Mouse (Mus musculus) hindbrain, postnatal 0 days (tissue): Measurements from ENCODE around the gene Slc6a6. TPM values are rescaled to one million over a fixed set of nuclear protein-coding genes. Genes with fewer than 3 reads are reported as not detected.

ENCODE experiments used
- ATAC-seq: fragments of 200-750 bp; cut with Nextera tagmentation; 2 replicates; pipeline ENCODE4 v1.8.0; 2017; ENCODE audit warnings: mild to moderate bottlenecking, moderate TSS enrichment, moderate library complexity
- DNase-seq: peaks from one replicate; pipeline ENCODE4 v3.0.0-alpha.2; 2015; ENCODE audit warnings: low spot score
- H3K27ac ChIP-seq: fragments of 300-500 bp; sonication (generic); 2 replicates; pipeline ENCODE4 v1.5.1; 2014; ENCODE audit warnings: mild to moderate bottlenecking
- H3K27me3 ChIP-seq: fragments of 300-500 bp; sonication (generic); 2 replicates; pipeline ENCODE4 v1.6.1; 2014; ENCODE audit warnings: low read length, mixed read lengths; ENCODE audit not compliant: insufficient read depth
- H3K36me3 ChIP-seq: fragments of 300-500 bp; sonication (generic); 2 replicates; pipeline ENCODE4 v1.6.1; 2014; ENCODE audit warnings: low read length, mixed read lengths; ENCODE audit not compliant: insufficient read depth
- H3K4me1 ChIP-seq: fragments of 300-500 bp; sonication (generic); 2 replicates; pipeline ENCODE4 v1.6.1; 2014; ENCODE audit warnings: antibody characterized with exemption, low read length, mixed read lengths; ENCODE audit not compliant: insufficient read depth
- H3K4me2 ChIP-seq: fragments of 300-500 bp; sonication (generic); 2 replicates; pipeline ENCODE4 v1.6.1; 2014; ENCODE audit warnings: low read depth, mild to moderate bottlenecking, low read length, moderate library complexity, mixed read lengths
- H3K4me3 ChIP-seq: fragments of 300-500 bp; sonication (generic); 2 replicates; pipeline ENCODE4 v1.5.1; 2014; ENCODE audit warnings: low read length
- H3K9ac ChIP-seq: fragments of 300-500 bp; sonication (generic); replicated peaks from 2 replicates; pipeline ENCODE4 v1.6.1; 2014; ENCODE audit warnings: mild to moderate bottlenecking, low read length, moderate library complexity, mixed read lengths
- H3K9me3 ChIP-seq: fragments of 300-500 bp; sonication (generic); 2 replicates; pipeline ENCODE4 v1.6.1; 2016; ENCODE audit warnings: low read length, mixed read lengths
- CTCF ChIP-seq: IDR thresholded peaks from 2 replicates; pipeline ENCODE4 v1.5.1; 2016; ENCODE audit warnings: antibody characterized with exemption, control low read depth, low read depth
- WGBS: fragments of 180-500 bp; shearing (Covaris S2); extraction: QIAGEN DNeasy Blood & Tissue Kit; methylation state at CpG from one replicate; pipeline ENCODE4 v1.1.7; 2014; 5-methylcytosine and 5-hydroxymethylcytosine counted together
- polyA plus RNA-seq: library from polyadenylated mRNA; unstranded; fragments of >200 nt; fragmentation: Nextera tagmentation; extraction: Ambion mirVana; gene quantifications from 2 replicates; pipeline ENCODE4 v1.2.1, GENCODE M21; 2015
- total RNA-seq: library from RNA; depleted of rRNA; stranded (reverse); fragments of >200 nt; gene quantifications from 2 replicates; pipeline ENCODE4 v1.2.3, GENCODE M21; 2014

Slc6a6 gene
- total and polyA plus RNA-seq, 2 experiments from 2014 or later: 78.2 to 119 TPM

- Histone ChIP-seq H3K27me3 (no peaks in the 10 kb centered on the region), H3K9ac (no peak overlapping the region), H3K27ac (no peak overlapping the region), H3K9me3 (no peaks in the 10 kb centered on the region), H3K4me2 (no peak overlapping the region), H3K4me1 (peaks cover 25% of the 10 kb centered on the region), H3K36me3 (no peaks in the 10 kb centered on the region), H3K4me3 (no peak overlapping the region)
- no peak for TF ChIP-seq CTCF
- DNase-seq (no peak), ATAC-seq (no peak)
- WGBS: 85% methylated on average over 4 of the region's 4 CpGs
These were observed 2.0 kb upstream of the Slc6a6 start for GRCm38 (mm10) chr6:91681841-91682240.

- Histone ChIP-seq H3K9ac (no peak overlapping the region), H3K4me3 (no peak overlapping the region), H3K27me3 (no peaks in the 10 kb centered on the region), H3K4me2 (peak overlapping the region; percentile 79), H3K9me3 (no peaks in the 10 kb centered on the region), H3K27ac (peak overlapping the region; percentile 95), H3K4me1 (peaks cover 30% of the 10 kb centered on the region), H3K36me3 (no peaks in the 10 kb centered on the region)
- WGBS: 65% methylated on average over 3 of the region's 3 CpGs
- ATAC-seq (no peak), DNase-seq (no peak)
- TF ChIP-seq CTCF: peak; percentile 34
These were observed 732 bp upstream of the Slc6a6 start for GRCm38 (mm10) chr6:91683121-91683520.

- Histone ChIP-seq H3K27me3 (no peaks in the 10 kb centered on the region), H3K4me3 (peak overlapping the region; percentile 63), H3K36me3 (no peaks in the 10 kb centered on the region), H3K4me2 (peak overlapping the region; percentile 79), H3K4me1 (peaks cover 19% of the 10 kb centered on the region), H3K27ac (peak overlapping the region; percentile 95), H3K9ac (peak overlapping the region; percentile 77), H3K9me3 (no peaks in the 10 kb centered on the region)
- ATAC-seq (peak; percentile 31), DNase-seq (peak; percentile 35)
- TF ChIP-seq CTCF: no peak
- 1% methylated on average over 12 of the region's 13 CpGs for WGBS
These were observed 599 bp downstream of the Slc6a6 start for GRCm38 (mm10) chr6:91684474-91684829.

- no peaks in the 10 kb centered on the region for H3K36me3 ChIP-seq
- peak overlapping the region; percentile 77 for H3K9ac ChIP-seq
- H3K27me3 ChIP-seq: no peaks in the 10 kb centered on the region
- H3K4me3 ChIP-seq: peak overlapping the region; percentile 63
- H3K9me3 ChIP-seq: no peaks in the 10 kb centered on the region
- H3K4me1 ChIP-seq: peaks cover 16% of the 10 kb centered on the region
- peak overlapping the region; percentile 79 for H3K4me2 ChIP-seq
- whole genome bisulfite sequencing: 14% methylated on average over 17 of the region's 17 CpGs
- peak; percentile 2; the same call in 1 of the 2 replicates for TF ChIP-seq CTCF
- H3K27ac ChIP-seq: peak overlapping the region; percentile 95
- DNase-seq: no peak
- ATAC-seq: 0 out of 2 replicates have a peak, but pooled peaks have one; percentile 9
These were observed 1.1 kb downstream of the Slc6a6 start for GRCm38 (mm10) chr6:91684831-91685532.

- H3K36me3 ChIP-seq: no peaks in the 10 kb centered on the region
- peak overlapping the region; percentile 77 for H3K9ac ChIP-seq
- H3K27me3 ChIP-seq: no peaks in the 10 kb centered on the region
- H3K9me3 ChIP-seq: no peaks in the 10 kb centered on the region
- peak overlapping the region; percentile 79 for H3K4me2 ChIP-seq
- DNase-seq: peak; percentile 44
- 18% methylated on average over 2 of the region's 2 CpGs for WGBS
- no peak for TF ChIP-seq CTCF
- H3K4me3 ChIP-seq: peak overlapping the region; percentile 63
- ATAC-seq: no peak
- peaks cover 16% of the 10 kb centered on the region for H3K4me1 ChIP-seq
- peak overlapping the region; percentile 95; the same call in 1 of the 2 replicates for H3K27ac ChIP-seq
These were observed 1.7 kb downstream of the Slc6a6 start for GRCm38 (mm10) chr6:91685533-91685883.

GRCm38 (mm10) chr6:91685896-91686295, 2.0 kb downstream of the Slc6a6 start:
- H3K36me3 ChIP-seq: no peaks in the 10 kb centered on the region
- no peak for TF ChIP-seq CTCF
- H3K4me3 ChIP-seq: peak overlapping the region; percentile 63
- peak overlapping the region; percentile 79 for H3K4me2 ChIP-seq
- no peak for ATAC-seq
- no peaks in the 10 kb centered on the region for H3K27me3 ChIP-seq
- 80% methylated on average over 7 of the region's 7 CpGs for WGBS
- no peak for DNase-seq
- H3K9me3 ChIP-seq: no peaks in the 10 kb centered on the region
- no peak overlapping the region for H3K27ac ChIP-seq
- H3K9ac ChIP-seq: peak overlapping the region; percentile 77; the same call in 1 of the 2 replicates
- peaks cover 16% of the 10 kb centered on the region for H3K4me1 ChIP-seq

- WGBS: 30% methylated on average over 4 of the region's 4 CpGs
- DNase-seq (peak; percentile 40), ATAC-seq (no peak)
- no peaks in the 10 kb centered on the region for H3K9me3 ChIP-seq
- no peaks in the 10 kb centered on the region for H3K36me3 ChIP-seq
- peaks cover 16% of the 10 kb centered on the region for H3K4me1 ChIP-seq
- H3K27me3 ChIP-seq: no peaks in the 10 kb centered on the region
- peak overlapping the region; percentile 63 for H3K4me3 ChIP-seq
- no peak overlapping the region for H3K27ac ChIP-seq
- H3K4me2 ChIP-seq: peak overlapping the region; percentile 79
- H3K9ac ChIP-seq: no peak overlapping the region
- TF ChIP-seq CTCF: no peak
These were observed 2.7 kb downstream of the Slc6a6 start for GRCm38 (mm10) chr6:91686597-91686996.
